Mouse (Mus musculus) liver, postnatal 0 days (tissue): ENCODE data around the gene Gm20388. TPM values are rescaled to one million over a fixed set of nuclear protein-coding genes. Genes with fewer than 3 reads are reported as not detected.

Source experiments
- ATAC-seq: fragments of 200-750 bp; cut with Nextera tagmentation; 2 replicates; pipeline ENCODE4 v1.8.0; 2017; ENCODE audit warnings: mild to moderate bottlenecking, moderate library complexity
- DNase-seq: peaks from one replicate; pipeline ENCODE4 v3.0.0-alpha.2; 2016
- H3K27ac ChIP-seq: fragments of 300-500 bp; sonication (generic); 2 replicates; pipeline ENCODE4 v1.5.1; 2014; ENCODE audit warnings: antibody characterized with exemption, moderate library complexity, mild to moderate bottlenecking, low read depth
- H3K27me3 ChIP-seq: fragments of 300-500 bp; sonication (generic); 2 replicates; pipeline ENCODE4 v1.6.1; 2014; ENCODE audit warnings: low read length, control low read depth, mixed read lengths; ENCODE audit not compliant: insufficient read depth
- H3K36me3 ChIP-seq: fragments of 300-500 bp; sonication (generic); replicated peaks from 2 replicates; pipeline ENCODE4 v1.6.1; 2014; ENCODE audit warnings: mild to moderate bottlenecking, control low read depth, low read length, moderate library complexity, mixed read lengths; ENCODE audit not compliant: insufficient read depth
- H3K4me1 ChIP-seq: fragments of 300-500 bp; sonication (generic); 2 replicates; pipeline ENCODE4 v1.6.1; 2014; ENCODE audit warnings: antibody characterized with exemption, mild to moderate bottlenecking, control low read depth; ENCODE audit not compliant: insufficient read depth
- H3K4me2 ChIP-seq: fragments of 300-500 bp; sonication (generic); 2 replicates; pipeline ENCODE4 v1.6.1; 2014; ENCODE audit warnings: low read depth, mild to moderate bottlenecking, low read length, moderate library complexity, mixed read lengths
- H3K4me3 ChIP-seq: fragments of 300-500 bp; sonication (generic); 2 replicates; pipeline ENCODE4 v1.5.1; 2014; ENCODE audit warnings: low read depth, low read length
- H3K9ac ChIP-seq: fragments of 300-500 bp; sonication (generic); replicated peaks from 2 replicates; pipeline ENCODE4 v1.6.1; 2014; ENCODE audit warnings: mild to moderate bottlenecking, moderate library complexity
- H3K9me3 ChIP-seq: fragments of 300-500 bp; sonication (generic); 2 replicates; pipeline ENCODE4 v1.6.1; 2016; ENCODE audit warnings: mild to moderate bottlenecking, control low read depth, low read length, mixed read lengths
- CTCF ChIP-seq: sonication (generic); IDR thresholded peaks from 2 replicates; pipeline ENCODE4 v1.5.1; 2016; ENCODE audit warnings: antibody characterized with exemption, low read depth
- EP300 ChIP-seq: IDR thresholded peaks from 2 replicates; pipeline ENCODE4 v1.6.1; 2016; ENCODE audit warnings: antibody characterized with exemption, low read depth, mild to moderate bottlenecking
- WGBS: fragments of 180-500 bp; shearing (Covaris S2); extraction: QIAGEN DNeasy Blood & Tissue Kit; methylation state at CpG from one replicate; pipeline ENCODE4 v1.1.7; 2014; ENCODE audit not compliant: insufficient replicate concordance; 5-methylcytosine and 5-hydroxymethylcytosine counted together
- polyA plus RNA-seq: library from polyadenylated mRNA; unstranded; fragments of >200 nt; fragmentation: Nextera tagmentation; extraction: Ambion mirVana; gene quantifications from 2 replicates; pipeline ENCODE4 v1.2.1, GENCODE M21; 2015

The Gm20388 gene
- polyA plus RNA-seq, 1 experiment from 2014 or later, result not detected

DNA sequence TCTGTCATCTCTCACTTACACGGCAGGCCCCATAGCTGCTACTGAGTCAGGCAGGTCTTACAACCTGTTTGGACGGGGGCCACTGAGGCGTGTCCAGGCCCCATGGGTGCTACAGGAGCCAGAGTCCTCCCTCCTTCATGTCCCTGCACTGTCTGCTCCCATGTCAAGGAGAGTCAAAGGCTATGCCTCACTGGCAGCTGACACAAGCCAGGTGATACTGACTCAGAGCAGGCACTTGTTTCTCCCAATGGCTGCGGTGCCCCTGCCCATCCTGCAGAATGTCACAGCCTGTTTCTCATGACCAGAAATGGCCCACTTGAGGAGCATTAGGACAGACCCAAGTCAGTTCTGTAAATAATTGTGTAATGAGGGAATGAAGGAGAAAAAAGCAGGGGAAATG lies 2229.8 kb downstream of the Gm20388 start:
- Histone ChIP-seq H3K9ac (no peak overlapping the region), H3K27me3 (no peaks in the 10 kb centered on the region), H3K9me3 (no peaks in the 10 kb centered on the region), H3K4me2 (no peak overlapping the region), H3K27ac (no peak overlapping the region), H3K4me3 (no peak overlapping the region), H3K36me3 (no peaks in the 10 kb centered on the region), H3K4me1 (no peaks in the 10 kb centered on the region)
- DNase-seq (no peak), ATAC-seq (no peak)
- TF ChIP-seq EP300 (no peak), CTCF (no peak)
- 84% methylated on average over 4 of the region's 4 CpGs for WGBS

DNA sequence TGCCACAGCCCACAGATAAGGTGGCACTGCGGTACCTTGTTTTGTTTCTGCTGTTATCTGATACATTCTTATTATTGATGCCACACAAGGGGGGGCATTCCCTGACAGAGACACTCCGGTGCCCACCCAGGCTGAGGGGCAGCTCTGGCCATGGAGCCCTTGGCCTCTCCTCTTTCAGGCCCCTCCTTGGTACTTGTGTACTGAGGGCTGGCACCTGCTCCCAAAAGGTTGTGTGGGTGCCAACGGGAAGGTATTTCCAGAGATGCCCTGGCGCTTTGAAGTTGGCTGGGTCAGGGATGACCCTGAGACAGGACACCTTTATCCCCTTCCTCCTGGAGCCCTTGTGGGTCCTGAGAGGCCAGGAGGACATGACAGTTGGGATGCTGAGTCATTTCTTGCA lies 2231.8 kb downstream of the Gm20388 start:
- no peaks in the 10 kb centered on the region for H3K9me3 ChIP-seq
- no peaks in the 10 kb centered on the region for H3K36me3 ChIP-seq
- ATAC-seq, result no peak
- no peaks in the 10 kb centered on the region for H3K27me3 ChIP-seq
- no peak overlapping the region for H3K27ac ChIP-seq
- H3K4me1 ChIP-seq, result no peaks in the 10 kb centered on the region
- no peak overlapping the region for H3K4me2 ChIP-seq
- DNase-seq, result no peak
- no peak overlapping the region for H3K9ac ChIP-seq
- WGBS, result 76% methylated on average over 4 of the region's 4 CpGs
- H3K4me3 ChIP-seq, result no peak overlapping the region
- no peak for TF ChIP-seq CTCF
- TF ChIP-seq EP300, result no peak

DNA sequence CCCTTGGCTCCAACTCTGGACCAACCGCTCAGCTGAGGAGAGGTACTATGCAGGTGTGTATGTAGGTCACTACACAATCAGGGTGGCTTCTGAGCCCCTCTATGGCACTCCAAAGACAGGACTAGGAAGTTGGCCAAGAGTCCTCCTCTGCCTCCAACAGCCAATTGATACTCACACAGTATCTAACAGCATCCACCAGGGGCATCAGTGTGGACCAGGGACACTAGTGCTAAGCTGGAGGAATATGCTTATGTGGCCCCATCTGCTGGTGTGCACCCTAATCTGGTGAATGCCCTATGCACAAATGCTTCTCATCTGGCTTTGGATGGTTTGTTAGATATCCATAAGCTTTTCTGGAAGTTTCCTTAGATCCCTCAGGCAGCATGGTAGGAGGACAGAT lies 2232.6 kb downstream of the Gm20388 start:
- 90% methylated on average over 1 of the region's 1 CpGs for WGBS
- H3K4me3 ChIP-seq, result no peak overlapping the region
- ATAC-seq, result no peak
- no peaks in the 10 kb centered on the region for H3K36me3 ChIP-seq
- H3K9ac ChIP-seq, result no peak overlapping the region
- no peaks in the 10 kb centered on the region for H3K4me1 ChIP-seq
- DNase-seq, result no peak
- no peaks in the 10 kb centered on the region for H3K27me3 ChIP-seq
- no peak overlapping the region for H3K27ac ChIP-seq
- TF ChIP-seq CTCF, result peak; percentile 31
- TF ChIP-seq EP300, result no peak
- no peak overlapping the region for H3K4me2 ChIP-seq
- H3K9me3 ChIP-seq, result no peaks in the 10 kb centered on the region

DNA sequence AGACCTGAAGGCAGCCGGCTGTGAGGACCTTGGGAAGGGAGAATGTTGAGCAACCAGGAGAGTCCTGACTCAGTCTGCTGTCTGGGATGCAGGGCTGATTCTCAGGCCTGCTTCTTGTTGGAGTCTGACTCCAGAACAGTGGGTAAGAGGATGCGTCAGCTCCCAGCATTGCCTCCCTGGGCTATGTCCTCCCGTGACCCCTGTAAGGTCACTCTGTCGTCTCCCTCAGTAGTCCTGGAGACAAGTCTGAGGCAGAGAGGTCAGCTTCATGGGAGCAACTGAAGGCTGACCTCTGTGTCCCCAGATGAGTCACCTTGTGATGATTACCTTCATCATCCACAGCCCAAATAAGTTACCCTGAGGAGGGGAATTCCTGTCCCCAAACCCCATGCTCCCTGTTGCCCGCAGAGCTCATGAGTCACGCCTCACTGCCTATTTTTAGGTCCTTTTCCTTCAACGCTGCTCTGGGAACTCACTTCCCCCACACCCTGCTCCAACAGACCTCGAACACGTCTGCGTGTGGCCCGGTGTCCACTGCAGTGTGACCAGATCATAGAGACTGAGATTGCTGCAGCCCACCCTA lies 2234.2 kb downstream of the Gm20388 start:
- TF ChIP-seq CTCF (no peak), EP300 (no peak)
- 35% methylated on average over 11 of the region's 11 CpGs for WGBS
- DNase-seq (no peak), ATAC-seq (no peak)
- no peaks in the 10 kb centered on the region for H3K36me3 ChIP-seq
- no peak overlapping the region for H3K4me3 ChIP-seq
- no peak overlapping the region for H3K27ac ChIP-seq
- no peak overlapping the region for H3K9ac ChIP-seq
- H3K4me1 ChIP-seq, result no peaks in the 10 kb centered on the region
- H3K4me2 ChIP-seq, result no peak overlapping the region
- no peaks in the 10 kb centered on the region for H3K9me3 ChIP-seq
- no peaks in the 10 kb centered on the region for H3K27me3 ChIP-seq

DNA sequence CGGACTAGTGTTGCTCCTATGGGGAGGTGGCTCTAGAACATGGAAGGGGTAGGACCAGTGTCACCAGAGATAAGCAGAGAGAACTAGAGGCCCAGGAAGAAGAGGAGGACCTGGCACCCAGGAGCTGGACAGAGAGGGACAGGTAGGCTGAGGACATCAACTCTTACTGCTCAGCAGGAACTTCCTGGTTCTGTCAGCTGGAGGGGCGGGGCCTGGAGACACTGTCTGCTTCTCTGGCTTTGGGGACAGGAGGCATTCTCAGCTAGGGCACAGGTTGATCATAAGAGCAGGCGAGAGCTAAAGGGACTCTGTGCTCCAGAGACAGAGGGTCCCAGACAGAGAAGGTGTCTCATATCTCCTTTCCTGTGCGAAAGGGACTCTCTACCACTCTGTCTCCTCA lies 2238.4 kb downstream of the Gm20388 start:
- Histone ChIP-seq H3K4me3 (no peak overlapping the region), H3K9me3 (no peaks in the 10 kb centered on the region), H3K27ac (no peak overlapping the region), H3K36me3 (no peaks in the 10 kb centered on the region), H3K27me3 (no peaks in the 10 kb centered on the region), H3K9ac (no peak overlapping the region), H3K4me2 (no peak overlapping the region), H3K4me1 (no peaks in the 10 kb centered on the region)
- TF ChIP-seq EP300, result no peak
- TF ChIP-seq CTCF, result no peak
- WGBS, result 60% methylated on average over 4 of the region's 4 CpGs
- ATAC-seq (no peak), DNase-seq (no peak)

DNA sequence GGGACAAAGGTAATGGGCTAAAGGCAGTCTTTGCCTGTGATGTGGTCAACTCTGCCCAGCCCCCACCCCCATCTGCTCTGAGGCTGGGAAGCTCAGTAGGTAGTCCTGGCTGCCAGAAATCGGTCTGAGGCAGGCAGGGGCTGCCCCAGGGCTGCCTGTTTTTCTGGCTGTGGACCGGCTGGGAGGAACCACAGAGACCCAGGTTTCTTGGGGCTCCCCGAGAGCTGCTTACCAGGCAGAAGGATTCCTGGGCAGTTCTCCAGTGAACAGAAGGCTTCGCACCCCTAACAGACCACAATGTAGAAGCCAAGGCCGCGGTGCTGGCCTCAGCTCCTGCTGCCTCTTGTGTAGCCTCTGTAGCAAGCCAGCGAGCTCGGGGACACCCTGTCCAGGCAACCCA lies 2239.0 kb downstream of the Gm20388 start:
- TF ChIP-seq CTCF (no peak), EP300 (no peak)
- H3K4me1 ChIP-seq, result no peaks in the 10 kb centered on the region

DNA sequence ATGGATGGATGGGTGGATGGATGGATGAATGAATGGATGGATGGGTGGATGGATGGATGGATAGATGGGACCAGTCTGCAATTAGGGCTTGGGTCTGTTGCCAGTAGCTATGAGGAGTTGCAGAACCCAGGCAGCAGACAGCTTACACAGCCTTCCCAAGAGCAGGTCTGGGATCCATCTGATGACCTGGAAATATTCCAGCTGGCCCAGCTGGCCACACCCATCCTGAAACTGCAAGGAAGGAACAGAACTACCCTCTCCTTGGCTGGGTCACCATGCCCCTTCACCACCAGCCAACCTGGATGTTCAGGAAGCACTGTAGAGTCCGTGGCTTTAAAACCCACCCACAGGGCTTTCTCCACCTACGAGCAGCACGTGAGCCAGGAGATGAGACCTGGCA lies 2240.9 kb downstream of the Gm20388 start:
- no peak for DNase-seq
- Histone ChIP-seq H3K27ac (no peak overlapping the region), H3K36me3 (no peaks in the 10 kb centered on the region), H3K4me2 (no peak overlapping the region), H3K9me3 (no peaks in the 10 kb centered on the region), H3K27me3 (no peaks in the 10 kb centered on the region), H3K4me1 (no peaks in the 10 kb centered on the region), H3K4me3 (no peak overlapping the region), H3K9ac (no peak overlapping the region)
- TF ChIP-seq CTCF, result no peak
- no peak for TF ChIP-seq EP300
- ATAC-seq, result no peak
- WGBS, result 53% methylated on average over 3 of the region's 3 CpGs

More for the DNA sequence above, 2239.0 kb downstream of the Gm20388 start:
- Histone ChIP-seq H3K9me3 (no peaks in the 10 kb centered on the region), H3K27ac (no peak overlapping the region), H3K36me3 (no peaks in the 10 kb centered on the region), H3K4me2 (no peak overlapping the region), H3K4me3 (no peak overlapping the region), H3K27me3 (no peaks in the 10 kb centered on the region), H3K9ac (no peak overlapping the region)
- DNase-seq, result no peak
- 74% methylated on average over 8 of the region's 8 CpGs for WGBS
- ATAC-seq, result no peak
